Mouse (Mus musculus) bone marrow macrophage, adult 2 months (primary cell): Measurements from ENCODE around the gene Il12rb2. TPM values are rescaled to one million over a fixed set of nuclear protein-coding genes. Genes with fewer than 3 reads are reported as not detected.

Experiments
- H3K27ac ChIP-seq: 2 replicates; pipeline ENCODE4 v1.5.1; 2012; ENCODE audit warnings: low read depth, low read length; ENCODE audit not compliant: insufficient read depth
- H3K4me1 ChIP-seq: 2 replicates; pipeline ENCODE4 v1.6.1; 2012; ENCODE audit warnings: low read length; ENCODE audit not compliant: control insufficient read depth, insufficient read depth
- H3K4me3 ChIP-seq: 2 replicates; pipeline ENCODE4 v1.5.1; 2012; ENCODE audit warnings: mild to moderate bottlenecking, low read length, moderate library complexity; ENCODE audit not compliant: insufficient read depth
- CTCF ChIP-seq: IDR thresholded peaks from 2 replicates; pipeline ENCODE4 v1.5.1; 2012; ENCODE audit warnings: low read depth, mild to moderate bottlenecking, low read length, moderate library complexity
- POLR2A ChIP-seq: IDR thresholded peaks from 2 replicates; pipeline ENCODE4 v1.6.1; 2012; ENCODE audit warnings: mild to moderate bottlenecking, low read depth, low read length, borderline replicate concordance
- polyA plus RNA-seq: library from polyadenylated mRNA; stranded (reverse); fragments of >200 nt; gene quantifications from 2 replicates; pipeline ENCODE4 v1.2.4, GENCODE M21; 2012; ENCODE audit not compliant: missing spikeins, insufficient read depth, insufficient read length

Il12rb2 gene
- polyA plus RNA-seq, 1 experiment = 4.8 TPM

DNA sequence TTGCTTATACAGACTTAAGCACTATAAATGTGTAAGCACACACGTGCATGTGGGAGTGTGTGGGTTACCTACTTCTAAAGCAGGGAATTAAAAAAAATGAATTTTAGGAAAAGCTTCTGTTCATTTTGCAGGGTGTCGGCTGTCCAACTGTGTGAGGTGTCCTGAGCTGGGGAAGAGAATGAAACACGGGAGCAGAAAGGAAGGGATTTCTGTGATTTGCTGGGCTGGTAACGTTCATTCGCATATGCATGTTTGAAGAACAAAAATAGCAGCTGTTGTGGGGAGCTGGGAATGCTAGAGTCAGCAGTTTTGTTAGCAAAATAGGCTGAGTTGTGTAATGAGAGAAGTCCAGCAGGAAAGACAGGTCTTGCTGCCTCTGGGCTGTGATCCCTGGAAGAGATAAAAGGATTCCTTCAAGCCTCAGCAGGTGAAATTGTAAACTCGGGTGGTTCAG, 75.3 kb downstream of the Il12rb2 start:
- H3K4me1 ChIP-seq = peaks cover 30% of the 10 kb centered on the region
- H3K4me3 ChIP-seq = no peak overlapping the region
- peak overlapping the region; percentile 74 for H3K27ac ChIP-seq
- TF ChIP-seq CTCF (no peak), POLR2A (no peak)

DNA sequence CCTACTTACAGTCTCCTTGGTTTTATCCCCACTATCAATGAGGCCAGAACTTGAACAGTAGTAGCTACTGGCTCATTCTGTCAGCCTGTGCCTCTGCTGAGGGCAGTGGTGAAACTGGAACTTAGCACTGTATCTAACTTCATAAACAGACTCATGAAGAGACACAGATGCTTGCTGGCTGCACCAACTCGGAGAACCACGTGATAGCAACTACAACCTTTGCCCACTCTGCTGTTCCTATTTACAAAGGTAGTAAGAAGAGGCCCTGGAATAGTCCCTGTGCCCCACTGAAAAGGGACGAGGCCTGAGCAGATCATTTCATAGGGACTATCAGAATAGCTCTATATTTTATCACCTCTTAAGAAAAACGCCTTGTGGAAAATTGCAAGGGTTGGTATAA, 75.7 kb downstream of the Il12rb2 start:
- H3K4me3 ChIP-seq = no peak overlapping the region
- TF ChIP-seq CTCF (no peak), POLR2A (no peak)
- peak overlapping the region; percentile 74 for H3K27ac ChIP-seq
- H3K4me1 ChIP-seq = peaks cover 30% of the 10 kb centered on the region

DNA sequence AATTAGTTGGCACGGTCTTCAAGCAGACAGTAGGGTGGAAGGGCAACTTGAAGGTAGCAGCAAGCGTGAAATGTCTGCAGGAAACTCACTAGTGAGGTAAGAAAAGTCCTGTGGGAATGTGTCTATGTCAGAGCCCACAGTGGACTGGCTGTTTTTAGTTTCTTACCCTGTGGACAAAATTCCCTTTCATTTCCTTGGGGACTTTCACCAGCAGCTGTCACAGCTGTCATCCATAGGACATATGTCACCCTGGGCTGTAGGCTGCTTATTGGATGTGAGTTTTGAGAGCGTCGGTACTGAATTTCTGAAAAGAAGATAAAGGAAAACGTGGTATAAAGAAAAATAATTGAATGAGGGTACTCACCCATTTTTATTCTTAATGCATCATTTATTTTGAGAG, 77.2 kb downstream of the Il12rb2 start:
- H3K4me3 ChIP-seq = no peak overlapping the region
- H3K27ac ChIP-seq = no peak overlapping the region
- TF ChIP-seq CTCF (no peak), POLR2A (no peak)
- H3K4me1 ChIP-seq = peaks cover 36% of the 10 kb centered on the region

DNA sequence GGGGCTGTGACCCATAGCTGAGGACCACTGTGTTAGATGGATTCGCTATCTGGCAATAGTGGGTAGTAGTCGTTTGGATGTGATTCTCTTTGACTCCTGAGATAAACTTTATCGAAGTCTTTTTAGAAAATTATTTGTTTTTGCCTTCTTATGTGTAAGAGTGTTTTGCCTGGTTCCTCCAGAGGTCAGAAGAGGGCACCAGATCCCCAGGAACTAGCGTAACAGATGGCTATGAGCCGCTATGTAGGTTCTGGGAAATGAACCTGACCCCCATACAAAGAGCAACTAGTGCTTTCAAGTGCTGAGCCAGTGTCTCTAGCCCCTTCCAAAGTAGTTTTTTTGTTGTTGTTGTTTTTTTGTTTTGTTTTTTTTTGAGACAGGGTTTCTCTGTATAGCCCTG, 79.9 kb downstream of the Il12rb2 start:
- Histone ChIP-seq H3K4me1 (peaks cover 21% of the 10 kb centered on the region), H3K27ac (no peak overlapping the region), H3K4me3 (no peak overlapping the region)
- no peak for TF ChIP-seq POLR2A
- 0 out of 2 replicates have a peak, but pooled peaks have one; percentile 9 for TF ChIP-seq CTCF

DNA sequence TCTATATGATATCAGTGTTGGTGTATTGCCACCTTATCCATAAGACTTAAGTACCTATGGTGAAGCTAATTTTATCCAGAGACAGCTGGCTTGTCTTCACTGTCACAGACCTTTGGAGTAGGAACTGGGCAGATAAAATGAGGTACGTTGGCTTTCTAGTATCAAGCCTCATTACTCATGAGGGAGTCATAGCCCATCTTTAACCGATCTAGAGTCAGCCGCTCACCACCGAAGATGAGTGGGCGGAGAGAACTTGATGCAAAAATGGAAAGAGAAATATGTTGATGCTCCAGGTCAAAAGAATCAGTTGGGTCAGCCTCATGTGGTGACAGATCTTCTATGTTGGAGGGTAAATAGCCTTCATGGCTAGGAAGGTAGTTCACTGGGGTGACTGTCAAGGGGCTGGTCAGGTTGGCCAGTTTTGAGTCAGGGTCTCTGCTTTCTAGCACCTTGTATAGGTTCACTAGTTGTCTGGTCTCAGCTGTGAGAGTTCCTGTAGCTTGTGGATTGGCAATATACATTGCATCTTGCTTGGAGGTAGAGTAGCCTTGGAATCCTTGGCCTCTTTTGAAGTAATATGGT, 83.9 kb downstream of the Il12rb2 start:
- TF ChIP-seq POLR2A (no peak), CTCF (no peak)
- Histone ChIP-seq H3K4me1 (peaks cover 6% of the 10 kb centered on the region; the same call in 1 of the 2 replicates), H3K4me3 (no peak overlapping the region), H3K27ac (no peak overlapping the region)

DNA sequence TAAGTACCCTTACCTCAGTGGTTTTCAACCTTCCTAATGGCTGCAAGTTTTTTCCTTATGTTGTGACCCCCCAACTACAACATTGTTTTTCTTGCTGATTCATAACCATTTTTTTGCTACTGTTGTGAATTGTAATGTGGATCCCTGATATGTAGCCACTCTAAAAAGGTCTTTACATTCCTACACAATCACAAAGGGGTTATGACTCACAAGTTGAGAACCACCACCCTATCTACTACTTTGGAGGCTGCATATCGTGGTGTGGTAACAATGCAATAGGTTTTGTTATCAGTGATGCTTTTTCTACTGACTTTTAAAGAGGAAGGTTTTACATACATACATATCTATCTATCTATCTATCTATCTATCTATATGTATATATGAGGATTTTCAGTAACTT, 93.1 kb downstream of the Il12rb2 start:
- H3K4me3 ChIP-seq = no peak overlapping the region

DNA sequence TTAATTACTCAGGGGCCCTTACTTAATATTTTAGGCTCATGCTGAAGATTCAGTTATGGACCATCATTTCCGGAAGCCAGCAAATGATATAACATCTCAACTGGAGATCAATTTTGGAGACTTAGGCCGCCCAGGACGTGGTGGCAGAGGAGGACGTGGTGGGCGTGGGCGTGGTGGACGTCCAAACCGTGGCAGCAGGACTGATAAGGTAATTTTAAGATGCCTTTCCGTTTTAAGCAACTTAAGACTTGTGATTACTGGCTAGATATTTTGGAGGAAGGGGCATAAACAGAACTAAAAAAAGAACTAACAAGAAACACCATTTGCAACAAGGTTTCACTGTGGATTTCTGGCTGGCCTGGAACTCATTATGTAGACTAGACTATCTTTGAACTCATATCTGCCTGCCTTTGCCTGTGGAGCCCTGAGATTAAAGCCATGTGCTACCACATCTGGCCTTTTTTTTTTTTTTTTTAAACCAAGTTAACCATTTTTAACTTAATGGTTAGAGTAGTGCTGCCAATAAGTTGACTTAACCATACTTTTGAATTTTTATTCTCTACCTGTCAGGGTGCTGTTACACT, 94.3 kb downstream of the Il12rb2 start:
- H3K27ac ChIP-seq = no peak overlapping the region
- no peak overlapping the region for H3K4me3 ChIP-seq
- TF ChIP-seq CTCF (no peak), POLR2A (no peak)

More for the DNA sequence above, 93.1 kb downstream of the Il12rb2 start:
- H3K4me1 ChIP-seq = no peaks in the 10 kb centered on the region
- H3K27ac ChIP-seq = no peak overlapping the region
- TF ChIP-seq CTCF = no peak

DNA sequence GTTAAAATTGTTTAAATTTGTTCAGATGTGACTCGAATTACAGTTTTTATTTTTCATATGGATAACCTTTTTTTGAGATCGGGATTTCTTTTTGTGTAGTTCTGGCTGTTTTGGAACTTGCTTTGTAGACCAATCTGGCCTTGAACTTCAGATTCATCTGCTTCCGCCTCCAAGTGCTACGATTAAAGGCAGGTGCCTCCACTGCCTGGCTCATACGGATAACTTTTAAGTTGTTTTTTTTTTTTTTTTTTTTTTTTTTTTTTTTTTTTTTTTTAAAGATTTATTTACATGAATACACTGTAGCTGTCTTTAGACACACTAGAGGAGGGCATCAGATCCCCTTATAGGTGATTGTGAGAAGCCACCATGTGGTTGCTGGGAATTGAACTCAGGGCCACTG, 98.0 kb downstream of the Il12rb2 start:
- H3K27ac ChIP-seq = no peak overlapping the region
- no peak overlapping the region for H3K4me3 ChIP-seq
- TF ChIP-seq CTCF (no peak), POLR2A (no peak)
- H3K4me1 ChIP-seq = peaks cover 13% of the 10 kb centered on the region

More for the DNA sequence above, 94.3 kb downstream of the Il12rb2 start:
- no peaks in the 10 kb centered on the region for H3K4me1 ChIP-seq

DNA sequence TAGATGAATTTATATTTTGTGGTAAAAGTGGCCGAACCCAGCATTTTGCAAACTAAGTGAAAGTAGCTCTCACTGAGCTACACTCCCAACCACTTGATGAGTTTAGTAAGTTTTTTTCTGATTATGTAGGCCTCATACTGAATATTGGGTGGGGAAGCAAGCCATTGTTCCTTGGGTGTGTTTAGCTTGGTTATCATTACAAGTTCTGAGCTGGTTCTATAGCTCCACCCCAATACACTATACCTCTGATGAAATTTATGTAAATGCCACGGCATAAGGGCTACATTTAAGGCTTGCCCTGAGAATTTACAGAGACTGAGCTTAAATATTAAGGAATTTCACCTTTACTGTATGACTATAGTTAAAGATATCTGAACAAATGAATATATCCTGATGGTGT, 106.5 kb downstream of the Il12rb2 start:
- Histone ChIP-seq H3K4me3 (peak overlapping the region; percentile 34), H3K4me1 (peaks cover 5% of the 10 kb centered on the region), H3K27ac (no peak overlapping the region)
- no peak for TF ChIP-seq POLR2A
- no peak for TF ChIP-seq CTCF

DNA sequence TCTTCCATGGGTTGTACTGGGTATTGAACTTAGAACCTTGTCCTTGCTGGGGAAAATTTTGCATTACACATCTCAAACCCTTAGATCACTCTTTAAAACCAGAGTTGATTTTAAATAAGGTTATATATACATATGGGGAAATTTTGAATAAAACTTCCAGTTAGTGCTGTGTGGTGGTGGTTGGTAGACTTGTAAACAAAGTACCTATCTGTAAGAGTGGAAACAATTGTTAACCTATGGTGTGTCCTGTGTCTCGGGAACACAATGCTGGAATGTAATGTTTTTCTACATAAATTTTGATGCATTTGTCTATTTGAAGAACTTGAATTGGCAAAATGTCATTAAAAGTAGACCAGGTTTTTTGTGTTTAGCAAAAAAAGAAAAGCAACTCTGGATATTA, 107.0 kb downstream of the Il12rb2 start:
- TF ChIP-seq POLR2A = no peak
- no peak for TF ChIP-seq CTCF
- 0 out of 2 replicates have a peak, but pooled peaks cover 2% of the 10 kb centered on the region for H3K4me1 ChIP-seq
- peak overlapping the region; percentile 15; the same call in 1 of the 2 replicates for H3K4me3 ChIP-seq
- H3K27ac ChIP-seq = no peak overlapping the region

DNA sequence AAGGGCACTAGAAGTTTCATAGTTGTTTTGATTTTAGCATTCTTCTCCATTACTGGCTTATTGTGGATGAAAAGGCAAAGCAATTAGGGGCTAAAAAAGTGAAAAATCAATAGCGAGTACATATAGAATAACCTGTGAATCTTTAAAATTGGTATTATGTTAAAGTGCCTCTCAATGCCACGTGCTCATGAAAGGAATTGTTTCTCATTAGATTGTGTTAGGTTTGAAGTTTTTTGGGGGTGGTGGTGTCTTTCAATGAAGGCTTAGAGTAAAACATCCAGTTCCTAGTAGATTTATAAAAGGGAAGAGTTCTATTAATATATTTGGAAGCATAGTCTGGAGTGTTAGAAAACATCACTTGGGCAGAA, 107.8 kb downstream of the Il12rb2 start:
- TF ChIP-seq CTCF (no peak), POLR2A (no peak)
- peak overlapping the region; percentile 86 for H3K4me3 ChIP-seq
- H3K4me1 ChIP-seq = 0 out of 2 replicates have a peak, but pooled peaks cover 2% of the 10 kb centered on the region
- H3K27ac ChIP-seq = peak overlapping the region; percentile 74
